Mouse (Mus musculus) ES-Bruce4 (cell line): ENCODE data around the gene Pde9a. TPM values are rescaled to one million over a fixed set of nuclear protein-coding genes. Genes with fewer than 3 reads are reported as not detected.

ENCODE experiments used
- H3K27ac ChIP-seq: 2 replicates; pipeline ENCODE4 v1.5.1; 2012; ENCODE audit warnings: low read length, inconsistent platforms; ENCODE audit not compliant: insufficient read depth
- H3K27me3 ChIP-seq: 2 replicates; pipeline ENCODE4 v1.6.1; 2012; ENCODE audit warnings: mild to moderate bottlenecking, low read length, inconsistent platforms; ENCODE audit not compliant: control insufficient read depth, poor library complexity, insufficient read depth, severe bottlenecking
- H3K36me3 ChIP-seq: 2 replicates; pipeline ENCODE4 v1.6.1; 2012; ENCODE audit warnings: inconsistent platforms, mild to moderate bottlenecking, low read length, moderate library complexity; ENCODE audit not compliant: control insufficient read depth, poor library complexity, insufficient read depth, severe bottlenecking
- H3K4me1 ChIP-seq: one replicate; pipeline ENCODE4 v1.8.1; 2011; ENCODE audit warnings: low read length; ENCODE audit not compliant: control insufficient read depth, insufficient read depth
- H3K4me3 ChIP-seq: 2 replicates; pipeline ENCODE4 v1.5.1; 2011; ENCODE audit warnings: low read depth, mild to moderate bottlenecking, low read length
- H3K9ac ChIP-seq: 2 replicates; pipeline ENCODE4 v1.6.1; 2012; ENCODE audit warnings: low read depth, mild to moderate bottlenecking, inconsistent platforms; ENCODE audit not compliant: poor library complexity, severe bottlenecking
- H3K9me3 ChIP-seq: replicated peaks from 2 replicates; pipeline ENCODE4 v1.6.1; 2012; ENCODE audit warnings: mild to moderate bottlenecking, low read length, inconsistent platforms; ENCODE audit not compliant: control insufficient read depth, poor library complexity, insufficient read depth, severe bottlenecking
- CTCF ChIP-seq: IDR thresholded peaks from one replicate; pipeline ENCODE4 v1.8.1; 2011; ENCODE audit warnings: low read depth, low read length
- EP300 ChIP-seq: IDR thresholded peaks from 2 replicates; pipeline ENCODE4 v1.6.1; 2011; ENCODE audit warnings: low read depth, low read length; ENCODE audit not compliant: insufficient read depth
- POLR2A ChIP-seq: IDR thresholded peaks from one replicate; pipeline ENCODE4 v1.8.1; 2011; ENCODE audit warnings: low read length; ENCODE audit not compliant: insufficient read depth
- polyA plus RNA-seq: library from polyadenylated mRNA; stranded (reverse); fragments of >200 nt; gene quantifications from 2 replicates; pipeline ENCODE4 v1.2.4, GENCODE M21; 2011; ENCODE audit warnings: low read depth; ENCODE audit not compliant: missing spikeins, insufficient read depth, insufficient read length

Gene Pde9a
- polyA plus RNA-seq, 1 experiment: 11.0 TPM

DNA sequence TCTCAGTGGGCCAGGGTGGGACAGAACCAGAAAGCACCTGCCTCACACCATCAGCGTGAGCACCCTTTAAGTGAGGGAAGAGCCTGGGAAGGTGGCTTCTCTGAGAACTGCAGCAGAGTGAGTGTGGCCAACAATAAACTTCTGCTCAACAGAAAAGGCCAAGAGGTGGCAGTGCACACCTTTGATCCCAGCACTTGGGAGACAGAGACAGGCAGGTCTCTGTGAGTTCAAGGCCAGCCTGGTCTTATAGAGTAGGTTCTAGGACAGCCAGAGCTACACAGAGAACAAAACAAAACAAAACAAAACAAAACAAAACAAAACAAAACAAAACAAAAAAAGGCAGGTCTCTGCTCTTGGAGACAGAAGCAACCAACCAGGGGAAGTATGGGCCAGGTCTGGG lies 36.4 kb downstream of the Pde9a start:
- Histone ChIP-seq H3K4me1 (peaks cover 21% of the 10 kb centered on the region), H3K27me3 (no peaks in the 10 kb centered on the region), H3K9me3 (no peaks in the 10 kb centered on the region), H3K4me3 (no peak overlapping the region), H3K27ac (peak overlapping the region; percentile 22; the same call in 1 of the 2 replicates), H3K9ac (no peak overlapping the region), H3K36me3 (no peaks in the 10 kb centered on the region)
- no peak for TF ChIP-seq POLR2A
- peak; percentile 14 for TF ChIP-seq CTCF
- TF ChIP-seq EP300: no peak

DNA sequence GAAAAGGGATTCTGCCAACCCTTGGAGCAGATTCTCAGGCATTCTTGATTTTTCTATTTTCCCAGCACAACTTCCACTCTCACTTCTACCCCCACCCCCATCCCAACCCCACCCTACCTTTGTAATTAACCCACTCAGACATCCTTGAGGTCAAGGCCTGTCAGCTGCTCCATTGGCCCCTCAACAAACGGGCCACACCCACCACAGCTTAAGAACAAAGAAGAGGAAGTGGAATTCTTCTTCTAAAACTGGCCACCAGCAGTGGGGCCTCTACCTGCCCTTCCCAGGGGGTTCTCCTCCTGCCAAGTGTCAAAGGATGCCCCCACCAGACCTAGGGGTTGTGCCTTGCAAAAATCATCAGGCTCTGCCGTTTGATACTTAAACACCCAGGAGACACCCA lies 37.0 kb downstream of the Pde9a start:
- peaks cover 21% of the 10 kb centered on the region for H3K4me1 ChIP-seq
- H3K4me3 ChIP-seq: no peak overlapping the region
- no peaks in the 10 kb centered on the region for H3K36me3 ChIP-seq
- H3K9ac ChIP-seq: no peak overlapping the region
- TF ChIP-seq EP300 (peak; percentile 89; the same call in 1 of the 2 replicates), POLR2A (no peak), CTCF (no peak)
- no peaks in the 10 kb centered on the region for H3K9me3 ChIP-seq
- H3K27ac ChIP-seq: peak overlapping the region; percentile 17
- H3K27me3 ChIP-seq: no peaks in the 10 kb centered on the region

DNA sequence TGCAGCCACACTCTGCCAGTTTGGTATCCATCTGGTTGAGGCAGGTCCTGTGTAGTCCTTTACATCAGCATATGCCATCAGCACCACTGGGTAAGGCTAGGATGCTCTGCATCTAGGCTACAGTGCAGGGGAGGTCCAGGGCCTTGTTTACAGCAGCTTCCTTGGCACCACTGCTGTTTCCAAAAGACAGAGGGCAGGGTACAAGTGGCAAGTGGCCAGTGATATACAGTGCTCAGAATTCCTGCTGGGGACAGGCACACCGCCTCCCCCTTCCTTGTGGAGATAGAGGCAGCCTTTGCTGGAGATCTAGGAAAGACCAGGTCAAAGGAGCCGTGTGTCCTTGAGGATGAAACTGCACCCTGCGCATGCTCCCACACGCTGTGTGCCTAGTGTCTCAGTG lies 38.3 kb downstream of the Pde9a start:
- H3K4me1 ChIP-seq: peaks cover 18% of the 10 kb centered on the region
- peak overlapping the region; percentile 27 for H3K27ac ChIP-seq
- H3K9me3 ChIP-seq: no peaks in the 10 kb centered on the region
- no peaks in the 10 kb centered on the region for H3K27me3 ChIP-seq
- TF ChIP-seq EP300 (no peak), POLR2A (no peak)
- no peak overlapping the region for H3K9ac ChIP-seq
- no peaks in the 10 kb centered on the region for H3K36me3 ChIP-seq
- no peak overlapping the region for H3K4me3 ChIP-seq

DNA sequence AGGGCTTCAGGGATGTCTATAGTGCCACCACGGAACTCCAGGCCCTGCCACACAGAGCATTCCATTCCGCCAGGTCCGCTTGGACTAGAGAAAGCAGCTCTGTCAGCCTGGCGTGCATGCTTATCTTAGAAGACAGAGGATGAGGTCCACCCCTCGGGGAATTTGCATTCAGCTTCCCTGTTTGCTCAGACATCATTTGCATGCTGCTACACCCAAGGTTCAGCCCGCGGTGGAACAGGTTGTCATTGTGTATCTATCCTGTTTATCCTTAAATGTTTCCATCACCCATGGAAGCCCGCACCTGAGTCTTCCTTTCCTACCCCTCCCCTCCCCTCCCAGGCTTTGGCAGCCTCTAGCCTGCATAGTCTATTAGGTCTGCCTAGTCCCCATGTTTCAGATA lies 38.8 kb downstream of the Pde9a start:
- H3K4me1 ChIP-seq: peaks cover 18% of the 10 kb centered on the region
- no peaks in the 10 kb centered on the region for H3K9me3 ChIP-seq
- no peak overlapping the region for H3K4me3 ChIP-seq
- peak overlapping the region; percentile 27 for H3K27ac ChIP-seq
- H3K27me3 ChIP-seq: no peaks in the 10 kb centered on the region
- no peak for TF ChIP-seq POLR2A
- no peak for TF ChIP-seq CTCF
- TF ChIP-seq EP300: peak; percentile 91
- no peak overlapping the region for H3K9ac ChIP-seq
- no peaks in the 10 kb centered on the region for H3K36me3 ChIP-seq

DNA sequence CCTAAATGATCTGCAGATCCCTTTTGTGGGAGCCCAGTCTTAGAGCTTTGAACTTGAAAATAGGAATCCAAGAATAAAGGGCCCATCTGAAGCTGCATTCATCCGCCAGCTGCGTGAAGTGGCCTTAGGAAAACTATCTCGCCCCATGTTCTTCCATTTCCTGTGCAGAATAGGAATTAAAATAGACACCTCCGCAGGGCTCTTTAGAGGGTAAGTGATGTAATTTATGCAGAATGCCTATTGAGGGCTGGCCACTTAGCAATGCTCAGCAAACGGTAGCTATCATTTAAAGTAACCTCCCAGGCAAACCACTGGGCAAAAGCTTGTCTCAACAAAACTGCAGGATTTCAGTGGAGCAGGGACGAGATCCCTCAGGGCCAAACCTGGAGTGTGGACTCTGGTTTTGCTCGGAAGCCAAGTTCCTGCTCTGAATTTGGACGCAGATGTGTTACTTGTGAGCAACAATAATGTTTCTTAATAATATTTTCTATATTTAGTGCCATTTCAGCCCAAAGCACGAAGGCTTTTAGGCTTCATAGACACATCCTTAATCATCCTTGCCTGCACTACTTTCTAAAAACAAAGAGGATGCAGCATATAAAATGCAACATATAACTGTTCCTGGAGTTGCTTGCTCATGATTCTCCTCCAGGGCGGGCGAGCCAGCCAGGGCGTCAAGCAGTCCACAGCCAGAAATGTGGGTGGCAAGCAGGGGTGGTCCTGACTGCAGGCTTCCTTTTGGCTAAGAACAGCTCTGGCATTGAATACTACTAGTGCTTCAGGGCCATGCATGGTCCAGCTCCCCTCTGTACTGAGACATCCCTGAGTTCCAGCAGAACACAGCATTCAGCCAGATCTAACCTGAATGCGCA lies 40.1 kb downstream of the Pde9a start:
- Histone ChIP-seq H3K4me1 (peaks cover 18% of the 10 kb centered on the region), H3K27me3 (no peaks in the 10 kb centered on the region), H3K9me3 (no peaks in the 10 kb centered on the region), H3K36me3 (no peaks in the 10 kb centered on the region), H3K27ac (peak overlapping the region; percentile 23), H3K9ac (no peak overlapping the region), H3K4me3 (no peak overlapping the region)
- TF ChIP-seq EP300 (peak; percentile 35; the same call in 1 of the 2 replicates), CTCF (no peak), POLR2A (no peak)

DNA sequence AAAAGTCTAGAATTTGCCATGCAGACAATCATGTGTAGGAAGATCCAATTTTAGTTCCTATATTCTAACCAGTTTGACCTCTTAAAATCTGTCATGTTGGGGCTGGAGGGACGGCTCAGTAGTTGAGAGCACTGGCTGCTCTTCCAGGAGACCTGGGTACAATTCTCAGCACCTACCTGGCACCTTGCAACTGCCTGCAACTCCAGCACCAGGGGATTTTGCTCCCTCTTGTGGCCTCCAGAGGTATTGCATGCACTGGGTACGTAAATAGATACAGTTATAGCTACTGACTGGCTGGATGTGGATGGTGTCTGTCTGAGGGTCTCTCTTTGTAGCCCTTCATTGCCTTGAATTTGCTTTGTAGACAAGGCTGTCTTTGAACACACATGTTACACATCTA lies 43.4 kb downstream of the Pde9a start:
- Histone ChIP-seq H3K4me1 (peaks cover 5% of the 10 kb centered on the region), H3K27me3 (no peaks in the 10 kb centered on the region), H3K9ac (no peak overlapping the region), H3K36me3 (no peaks in the 10 kb centered on the region), H3K4me3 (no peak overlapping the region), H3K9me3 (no peaks in the 10 kb centered on the region), H3K27ac (no peak overlapping the region)
- TF ChIP-seq EP300 (no peak), CTCF (peak; percentile 65), POLR2A (no peak)
